Mouse (Mus musculus) gastrocnemius, adult 2 months (tissue): ENCODE data around the gene Tmem127. TPM values are rescaled to one million over a fixed set of nuclear protein-coding genes. Genes with fewer than 3 reads are reported as not detected.
"Not testable (repeated sequence)": the region's sequence is repeated elsewhere in the genome, so short reads cannot be mapped to it uniquely, and the experiment has no call there.

Experiments
- DNase-seq: peaks from one replicate; pipeline ENCODE4 v3.0.0; 2022
- H3K27ac ChIP-seq: fragments of 200-600 bp; 2 replicates; pipeline ENCODE4 v1.8.1; 2022; ENCODE audit warnings: mild to moderate bottlenecking
- H3K4me3 ChIP-seq: fragments of 200-600 bp; 2 replicates; pipeline ENCODE4 v1.8.1; 2022; ENCODE audit warnings: mild to moderate bottlenecking, moderate library complexity
- CTCF ChIP-seq: fragments of 200-600 bp; IDR thresholded peaks from 2 replicates; pipeline ENCODE4 v1.8.1; 2022; ENCODE audit warnings: antibody characterized with exemption, mild to moderate bottlenecking, moderate library complexity
- intact Hi-C: fragments of 180-260 bp; cut with DNase I; formaldehyde crosslinking; loops from one replicate; pipeline ENCODE4 v1.15.1; 2025
- long read RNA-seq, 2 experiments: library from polyadenylated mRNA; stranded (forward); transcript quantifications; one replicate each; pipeline ENCODE4 v2.0.0; 2021
- total RNA-seq, 2 experiments: library from RNA; stranded (reverse); gene quantifications; 2 replicates each; pipeline ENCODE4 v1.2.3; 2021

The Tmem127 gene
- 10 to 100 TPM; 21.6 to 24.3 TPM for total RNA-seq
- long read RNA-seq, experiment 1, full-length matches to known transcripts, result 3 of 17 reads
- long read RNA-seq, experiment 1, partial matches to known transcripts, result 2 of 17 reads
- long read RNA-seq, experiment 1, other reads (novel, unspliced or antisense), result 12 of 17 reads
- long read RNA-seq, experiment 2, full-length matches to known transcripts, result 4 of 12 reads
- long read RNA-seq, experiment 2, partial matches to known transcripts, result 0 of 12 reads
- long read RNA-seq, experiment 2, other reads (novel, unspliced or antisense), result 8 of 12 reads

DNA sequence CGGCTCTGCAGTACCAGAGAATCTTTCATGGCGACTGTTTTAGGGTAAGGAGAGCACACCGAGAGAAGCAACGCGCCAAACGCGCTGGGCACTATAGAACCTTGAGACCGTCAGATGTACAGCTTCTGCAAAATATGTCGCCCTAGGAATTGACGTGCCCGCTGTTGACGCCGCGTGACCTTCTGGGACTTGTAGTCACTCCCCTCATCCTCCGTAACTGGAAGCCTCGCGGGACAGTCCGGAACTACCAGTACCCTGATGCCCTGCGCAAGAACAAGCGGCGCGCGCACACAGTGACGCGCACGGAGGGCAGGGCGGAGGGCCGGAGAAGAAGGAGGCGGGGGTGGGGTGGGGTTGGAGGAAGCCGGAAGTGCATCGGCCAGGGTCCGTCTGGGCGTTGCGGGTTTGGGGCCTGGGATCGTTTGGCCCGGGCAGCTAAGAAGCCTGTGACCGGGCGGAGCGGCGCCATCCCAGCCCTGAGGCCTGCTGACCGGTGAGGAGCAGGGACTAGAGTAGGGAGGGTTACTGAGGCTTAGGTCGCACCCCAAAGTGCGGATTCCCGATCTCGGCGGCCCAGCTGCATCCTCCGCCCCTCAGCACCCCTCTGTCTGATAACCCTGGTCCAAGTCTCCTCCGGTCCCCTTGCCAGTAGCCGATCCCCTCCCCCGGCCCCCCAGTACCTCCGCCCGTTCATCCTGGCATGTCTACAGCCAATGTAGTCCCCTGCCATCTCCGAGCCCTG is at the start of gene Tmem127, which contains the start of gene Ciao1:
Tmem127 (plus strand) TSS at position 317 of the 742 bp plus-strand sequence.
Ciao1 (minus strand) TSS at position 225 of the 742 bp plus-strand sequence.
- DNase-seq, result peak; percentile 99
- intact Hi-C loops, result loop anchor here (2.0 kb wide), 1 partner anchor 93 kb away; no protein-coding TSS in a partner anchor
- Histone ChIP-seq H3K27ac (peak within 1 kb of the TSS; percentile 97), H3K4me3 (peak within 1 kb of the TSS; percentile 94)
- no peak for TF ChIP-seq CTCF

DNA sequence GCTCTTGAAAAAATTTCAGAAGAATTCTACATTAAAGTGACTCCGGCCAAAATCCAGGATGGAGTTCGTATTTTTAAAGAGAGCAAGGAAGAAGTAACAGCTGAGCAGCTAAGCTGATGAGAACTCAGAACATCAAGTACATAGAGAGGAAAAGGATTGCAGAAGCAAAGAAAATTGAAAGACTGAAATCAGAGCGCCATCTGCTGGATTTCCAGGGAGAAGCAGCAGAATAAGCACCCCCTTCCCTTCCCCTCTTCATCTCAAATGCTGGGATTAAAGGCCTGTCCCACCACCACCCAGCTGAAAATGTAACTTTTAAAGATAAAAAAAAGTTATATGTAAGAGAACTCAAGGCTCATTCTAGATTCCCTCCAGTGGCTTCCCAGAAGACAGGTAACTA is 42.8 kb upstream of the Tmem127 start:
- intact Hi-C loops, result loop anchor here (5.0 kb wide), 1 partner anchor 133 kb away; the partner anchor contains the start of gene Blvra
- Histone ChIP-seq H3K4me3 (no peak overlapping the region), H3K27ac (no peak overlapping the region)
- DNase-seq, result peak; percentile 51
- TF ChIP-seq CTCF, result peak; percentile 93

GRCm38 (mm10) chr2:127205936-127206335 is 41.8 kb upstream of the Tmem127 start:
- not testable (repeated sequence) for H3K27ac ChIP-seq, DNase-seq, H3K4me3 ChIP-seq
- intact Hi-C loops, result loop anchor here (5.0 kb wide), 1 partner anchor 134 kb away; the partner anchor contains the start of gene Blvra

- intact Hi-C loops, result loop anchor here (5.0 kb wide), 1 partner anchor 135 kb away; the partner anchor contains the start of gene Blvra
- H3K27ac ChIP-seq, result no peak overlapping the region
- DNase-seq, result no peak
- no peak overlapping the region for H3K4me3 ChIP-seq
- TF ChIP-seq CTCF, result no peak
These were observed 40.8 kb upstream of the Tmem127 start for GRCm38 (mm10) chr2:127206916-127207315.

DNA sequence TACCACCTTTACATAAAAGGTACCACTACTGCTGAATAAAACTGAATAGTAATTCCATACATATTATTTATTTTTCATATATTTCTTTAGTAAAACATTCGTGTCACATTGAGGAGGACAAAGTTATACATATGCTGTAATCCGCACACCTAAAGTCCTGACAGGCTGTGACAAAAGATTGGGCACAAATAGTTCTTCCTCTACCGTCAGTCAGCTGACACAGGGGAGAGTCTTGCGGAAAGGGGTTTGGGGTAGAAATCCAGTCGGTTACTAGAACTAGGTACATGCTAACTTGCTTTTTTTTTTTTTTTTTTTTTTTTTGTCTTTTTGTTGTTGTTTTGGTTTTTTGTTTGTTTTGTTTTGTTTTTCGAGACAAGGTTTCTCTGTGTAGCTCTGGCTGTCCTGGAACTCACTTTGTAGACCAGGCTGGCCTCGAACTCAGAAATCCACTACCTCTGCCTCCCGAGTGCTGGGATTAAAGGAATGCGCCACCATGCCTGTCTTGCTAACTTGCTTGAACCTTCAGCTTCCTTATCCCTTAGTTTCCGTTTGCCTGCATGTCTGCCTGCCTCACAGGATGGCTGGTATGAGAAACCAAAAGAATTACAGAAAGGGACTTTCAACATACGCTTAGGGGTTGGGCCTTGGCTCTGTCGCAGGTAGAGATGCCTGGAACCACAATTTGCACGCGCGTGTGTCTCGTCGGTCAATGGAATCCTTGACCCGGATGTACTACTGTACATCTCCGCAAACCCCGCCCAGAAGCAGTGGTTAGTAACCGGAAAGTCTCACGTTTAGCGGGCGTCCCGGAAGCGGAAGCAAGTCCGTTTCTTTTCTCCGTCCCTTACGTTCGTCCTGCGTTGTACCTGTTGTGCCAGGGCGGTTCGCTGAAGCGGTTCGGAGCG is 39.9 kb upstream of the Tmem127 start, which contains the start of the genes 1810024B03Rik and Snrnp200:
1810024B03Rik (minus strand) TSS at position 734 of the 905 bp plus-strand sequence.
Snrnp200 (plus strand) TSS at position 840 of the 905 bp plus-strand sequence.
- intact Hi-C loops, result loop anchor here (2.0 to 5.0 kb wide), 2 partner anchors 61 to 135 kb away; partner anchors contain the start of gene Blvra
- TF ChIP-seq CTCF, result 0 out of 2 replicates have a peak, but pooled peaks have one; percentile 1
- DNase-seq, result peak; percentile 95
- Histone ChIP-seq H3K4me3 (peak within 1 kb of the TSS; percentile 83), H3K27ac (peak within 1 kb of the TSS; percentile 89)

GRCm38 (mm10) chr2:127208452-127208769 is 39.3 kb upstream of the Tmem127 start:
- intact Hi-C loops, result loop anchor here (2.0 to 5.0 kb wide), 2 partner anchors 60 to 136 kb away; partner anchors contain the start of gene Blvra

DNA sequence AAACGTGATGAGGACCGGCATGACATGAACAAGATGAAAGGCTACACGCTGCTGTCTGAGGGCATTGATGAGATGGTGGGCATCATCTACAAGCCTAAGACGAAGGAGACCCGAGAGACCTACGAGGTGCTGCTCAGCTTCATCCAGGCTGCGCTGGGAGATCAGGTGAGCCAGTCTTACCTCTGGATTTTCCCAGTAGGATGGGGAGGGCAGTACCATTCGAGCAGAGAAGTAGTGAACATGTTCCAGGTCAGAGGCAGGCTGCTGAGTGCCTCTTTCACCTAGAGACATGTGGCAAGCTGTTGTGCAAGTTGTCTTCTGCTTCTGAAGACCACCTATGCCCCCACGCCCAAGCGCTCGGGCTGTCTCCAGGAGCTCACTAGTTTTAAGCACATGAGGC is 37.0 kb upstream of the Tmem127 start:
- no peak overlapping the region for H3K27ac ChIP-seq
- intact Hi-C loops, result no loop called here
- no peak for DNase-seq
- no peak overlapping the region for H3K4me3 ChIP-seq
- no peak for TF ChIP-seq CTCF

More at GRCm38 (mm10) chr2:127208452-127208769, 39.3 kb upstream of the Tmem127 start:
- no peak for TF ChIP-seq CTCF
- Histone ChIP-seq H3K27ac (peak overlapping the region; percentile 89), H3K4me3 (peak overlapping the region; percentile 83)
- no peak for DNase-seq

DNA sequence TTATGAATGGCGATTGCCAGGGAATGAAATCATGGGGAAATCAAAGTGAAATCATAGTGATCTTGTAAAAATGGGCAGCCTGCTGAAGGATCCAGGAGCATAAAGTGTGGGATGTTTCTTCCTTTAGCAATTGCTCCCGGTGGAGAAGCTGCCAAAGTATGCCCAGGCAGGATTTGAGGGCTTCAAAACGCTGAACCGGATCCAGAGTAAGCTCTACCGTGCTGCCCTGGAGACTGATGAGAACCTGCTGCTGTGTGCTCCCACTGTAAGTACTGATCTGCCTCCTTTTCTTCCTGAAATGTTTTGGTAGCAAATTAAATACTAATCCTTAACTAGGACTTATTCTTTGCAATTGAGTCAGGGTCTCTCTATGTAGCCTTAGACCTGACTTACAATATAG is 30.0 kb upstream of the Tmem127 start:
- Histone ChIP-seq H3K4me3 (no peak overlapping the region), H3K27ac (no peak overlapping the region)
- DNase-seq, result no peak
- intact Hi-C loops, result no loop called here
- no peak for TF ChIP-seq CTCF

GRCm38 (mm10) chr2:127225261-127225660 is 22.4 kb upstream of the Tmem127 start:
- intact Hi-C loops, result loop anchor here (10.0 kb wide), 1 partner anchor 490 kb away; no protein-coding TSS in a partner anchor
- no peak for DNase-seq
- TF ChIP-seq CTCF, result no peak
- Histone ChIP-seq H3K27ac (no peak overlapping the region), H3K4me3 (no peak overlapping the region)

DNA sequence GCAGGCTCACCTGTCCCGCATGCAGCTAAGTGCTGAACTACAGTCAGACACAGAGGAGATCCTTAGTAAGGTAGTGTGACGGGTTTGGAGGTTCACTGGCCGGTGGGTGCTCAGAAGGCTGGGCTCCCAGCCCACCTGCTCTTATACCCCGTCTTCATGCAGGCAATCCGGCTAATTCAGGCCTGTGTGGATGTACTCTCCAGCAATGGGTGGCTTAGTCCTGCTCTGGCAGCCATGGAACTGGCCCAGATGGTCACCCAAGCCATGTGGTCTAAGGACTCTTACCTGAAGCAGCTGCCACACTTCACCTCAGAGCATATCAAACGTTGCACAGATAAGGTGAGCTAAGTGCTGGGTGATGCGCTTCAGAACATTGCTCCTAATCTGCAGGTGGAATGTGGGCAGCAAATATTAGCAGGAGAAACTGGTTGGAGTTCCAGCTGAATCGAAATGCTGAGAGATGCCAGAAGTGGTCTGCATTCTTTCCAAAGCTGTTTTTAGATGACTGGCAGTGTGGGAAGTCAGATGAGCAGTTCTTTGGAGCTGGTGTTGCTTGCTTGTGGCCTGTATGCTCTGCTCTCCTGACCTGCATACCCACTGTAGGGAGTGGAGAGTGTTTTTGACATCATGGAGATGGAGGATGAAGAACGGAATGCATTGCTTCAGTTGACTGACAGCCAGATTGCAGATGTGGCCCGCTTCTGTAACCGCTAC is 9.7 kb upstream of the Tmem127 start:
- Histone ChIP-seq H3K27ac (no peak overlapping the region), H3K4me3 (no peak overlapping the region)
- intact Hi-C loops, result no loop called here
- no peak for TF ChIP-seq CTCF
- DNase-seq, result no peak

- no peak for DNase-seq
- intact Hi-C loops, result no loop called here
- TF ChIP-seq CTCF, result no peak
- no peak overlapping the region for H3K27ac ChIP-seq
- no peak overlapping the region for H3K4me3 ChIP-seq
These were observed 7.6 kb upstream of the Tmem127 start for GRCm38 (mm10) chr2:127240065-127240464.
